Mouse (Mus musculus) heart, postnatal 36 days (tissue): ENCODE data around the gene Olfr135. TPM values are rescaled to one million over a fixed set of nuclear protein-coding genes. Genes with fewer than 3 reads are reported as not detected.

Experiments used
- DNase-seq, 2 experiments: peaks; one replicate each; pipeline ENCODE4 v3.0.0; 2021 to 2022
- intact Hi-C: fragments of 180-260 bp; cut with DNase I; formaldehyde crosslinking; loops from one replicate; pipeline ENCODE4 v1.15.1; 2025
- total RNA-seq, 2 experiments: library from RNA; stranded (reverse); gene quantifications; 2 replicates each; pipeline ENCODE4 v1.2.3; 2021

The Olfr135 gene
- total RNA-seq = not detected

DNA sequence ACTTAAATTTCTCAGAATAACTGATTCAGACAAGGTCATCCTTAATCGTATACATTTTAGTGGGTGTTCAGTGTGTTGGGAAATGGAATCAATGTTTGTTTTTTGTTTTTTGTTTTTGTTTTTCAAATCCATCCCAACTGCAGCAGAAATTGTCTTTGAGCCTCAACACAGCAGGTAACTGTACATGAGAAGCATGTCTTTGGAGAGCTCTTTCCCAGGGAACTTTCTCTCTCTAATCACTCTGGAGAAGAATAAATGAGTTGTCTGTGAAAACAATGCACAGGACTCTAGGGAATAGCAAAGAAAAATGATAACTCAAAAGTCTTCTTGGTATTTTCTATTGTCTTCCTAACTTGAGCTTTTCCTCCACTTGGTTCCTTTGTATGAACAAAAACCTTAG is at the start of gene Olfr135:
TSS of gene Olfr135 (plus strand) at position 301 of the 400 bp plus-strand sequence.
- DNase-seq = no peak
- intact Hi-C loops = no loop called here

DNA sequence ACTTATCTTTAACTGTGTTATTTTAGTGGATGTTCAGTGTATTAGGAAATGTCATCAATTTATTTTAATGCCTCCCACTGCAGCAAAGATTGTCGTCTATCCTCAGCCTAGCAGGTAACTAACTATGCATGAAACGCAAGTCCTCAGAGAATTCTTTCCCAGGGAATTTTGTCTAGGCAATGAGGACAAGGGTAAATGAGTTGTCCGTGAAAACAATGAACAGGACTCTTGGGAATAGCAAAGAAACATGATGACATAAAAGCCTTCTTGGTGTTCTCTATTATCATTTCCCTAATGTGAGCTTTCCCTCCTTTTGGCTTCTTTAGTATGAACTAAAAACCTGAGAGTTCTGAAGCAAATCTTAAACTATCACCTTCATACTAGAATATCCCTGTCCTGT is 33.0 kb upstream of the Olfr135 start, which contains the start of gene Olfr134:
TSS of gene Olfr134 (plus strand) at position 301 of the 400 bp plus-strand sequence.
- intact Hi-C loops = no loop called here
- DNase-seq = no peak

Other genes starting within 250 kb of the Olfr135 start
- not detected for gene Olfr129, start 144.3 kb upstream of the Olfr135 start, total RNA-seq
- gene Olfr130, start 140.4 kb upstream of the Olfr135 start, total RNA-seq = not detected
- gene Olfr131, start 115.6 kb upstream of the Olfr135 start, total RNA-seq = not detected
- not detected for gene Olfr132, start 69.8 kb upstream of the Olfr135 start, total RNA-seq
- not detected for gene Olfr133, start 59.1 kb upstream of the Olfr135 start, total RNA-seq
- not detected for gene Olfr134, start 32.9 kb upstream of the Olfr135 start, total RNA-seq
- not detected for gene Olfr138, start 56.7 kb downstream of the Olfr135 start, total RNA-seq
- gene Olfr137, start 103.2 kb downstream of the Olfr135 start, total RNA-seq = not detected
- not detected for gene Olfr136, start 125.5 kb downstream of the Olfr135 start, total RNA-seq
- not detected for gene Esp36, start 215.8 kb downstream of the Olfr135 start, total RNA-seq